Mouse (Mus musculus): ENCODE results near the gene Ccl21a. TPM values are rescaled to one million over a fixed set of nuclear protein-coding genes. Genes with fewer than 3 reads are reported as not detected.

Ccl21a gene
- not detected for polyA plus RNA-seq (2017; shearing (Covaris generic))

DNA sequence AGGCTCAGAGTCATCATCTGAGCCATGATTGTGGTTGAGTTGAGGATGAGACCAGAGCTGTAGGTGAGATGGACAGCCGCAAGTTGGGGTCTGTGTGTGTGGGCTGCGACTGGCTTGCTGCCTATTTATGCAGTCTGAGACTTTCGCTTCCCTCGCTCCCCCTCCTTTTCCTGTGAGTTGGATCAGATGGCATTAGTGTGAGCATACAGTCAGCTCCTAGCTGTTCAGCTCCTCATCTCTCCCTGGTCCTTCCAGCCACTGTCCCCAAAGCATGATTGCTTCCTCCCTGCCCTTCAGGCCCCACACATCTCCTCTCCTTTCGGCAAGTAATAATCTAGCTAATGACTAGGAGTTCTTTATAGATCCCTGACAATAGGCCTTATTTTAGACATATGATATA lies at the start of gene Ccl21a:
Ccl21a (minus strand) TSS at position 101 of the 400 bp plus-strand sequence.

DNA sequence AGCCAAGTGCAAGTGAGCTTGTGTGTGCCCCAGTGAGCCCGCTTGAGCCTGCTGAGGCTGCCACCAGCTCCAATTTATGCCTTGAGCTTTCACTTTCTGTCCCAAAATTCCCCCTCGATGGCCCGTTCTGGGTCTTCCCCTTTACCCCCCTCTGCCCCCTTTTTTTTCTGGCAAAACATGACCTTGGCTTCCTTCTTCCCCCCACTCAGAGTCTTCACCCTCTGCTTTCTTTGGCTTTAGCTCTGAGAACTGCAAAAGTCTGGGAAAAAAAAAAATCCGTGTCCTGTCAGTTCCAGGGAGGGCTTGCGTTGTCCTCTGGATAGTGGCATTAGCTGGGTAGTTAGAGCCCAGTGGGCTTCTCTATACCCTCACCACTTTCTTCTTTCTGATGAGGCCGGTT lies 17.3 kb downstream of the Ccl21a start, which contains the start of gene Ccl19:
Ccl19 (minus strand) TSS at position 101 of the 400 bp plus-strand sequence.

DNA sequence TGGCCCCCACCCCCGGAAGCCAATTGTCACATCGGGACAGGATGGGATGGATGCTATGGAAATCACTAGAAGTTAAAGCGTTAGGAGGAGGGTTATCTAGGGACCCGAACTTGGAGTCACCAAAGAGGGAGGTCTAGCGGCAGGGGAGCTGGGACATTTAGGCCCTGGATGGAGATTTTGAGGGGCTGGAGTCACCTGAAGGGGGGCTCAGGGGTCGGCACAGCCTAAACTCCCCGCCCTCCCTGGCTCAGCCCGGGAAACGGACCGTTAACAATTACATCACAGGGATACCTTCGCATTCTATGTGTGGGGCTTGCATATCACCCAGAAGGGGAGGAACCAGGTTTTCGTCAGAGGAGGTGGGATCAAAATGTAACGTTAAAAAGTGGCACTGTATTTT lies 38.5 kb downstream of the Ccl21a start, which contains the start of gene 4930578G10Rik:
4930578G10Rik (plus strand) TSS at position 301 of the 400 bp plus-strand sequence.

Other genes with a start within 250 kb of the Ccl21a start
- not detected for gene Fam205a2, start 245.8 kb downstream of the Ccl21a start, polyA plus RNA-seq (2017; shearing (Covaris generic))
- not detected for gene Gm10591, start 161.8 kb downstream of the Ccl21a start, polyA plus RNA-seq (2017; shearing (Covaris generic))
- not detected for gene Gm2564, start 144.3 kb downstream of the Ccl21a start, polyA plus RNA-seq (2017; shearing (Covaris generic))
- gene Ccl27b, start 118.7 kb downstream of the Ccl21a start, polyA plus RNA-seq (2017; shearing (Covaris generic)) = not detected
- gene Il11ra2, start 112.1 kb downstream of the Ccl21a start, polyA plus RNA-seq (2017; shearing (Covaris generic)) = not detected
- not detected for gene 4930578G10Rik, start 38.4 kb downstream of the Ccl21a start, polyA plus RNA-seq (2017; shearing (Covaris generic))
- gene Ccl19, start 17.4 kb downstream of the Ccl21a start, polyA plus RNA-seq (2017; shearing (Covaris generic)) = not detected
- gene Fam205a1, start 79.9 kb upstream of the Ccl21a start, polyA plus RNA-seq (2017; shearing (Covaris generic)) = not detected
- gene Gm12394, start 82.8 kb upstream of the Ccl21a start, polyA plus RNA-seq (2017; shearing (Covaris generic)) = not detected
- gene Fam205c, start 100.2 kb upstream of the Ccl21a start, polyA plus RNA-seq (2017; shearing (Covaris generic)) = not detected
- not detected for gene Phf24, start 142.7 kb upstream of the Ccl21a start, polyA plus RNA-seq (2017; shearing (Covaris generic))
- gene Dnajb5, start 175.8 kb upstream of the Ccl21a start, polyA plus RNA-seq (2017; shearing (Covaris generic)) = 11.7 TPM
- gene 1700022I11Rik, start 195.6 kb upstream of the Ccl21a start, polyA plus RNA-seq (2017; shearing (Covaris generic)) = 0.30 TPM
- 464 TPM for gene Vcp, start 226.5 kb upstream of the Ccl21a start, polyA plus RNA-seq (2017; shearing (Covaris generic))
- gene Fancg, start 236.5 kb upstream of the Ccl21a start, polyA plus RNA-seq (2017; shearing (Covaris generic)) = 31.3 TPM

Measured in inflammation-experienced regulatory T-cells, adult 16 weeks (primary cell).